Mouse (Mus musculus) adrenal gland, adult (tissue): Measurements from ENCODE around the gene Dennd1a.

ENCODE experiments used
- DNase-seq, 2 experiments: peaks; one replicate each; pipeline ENCODE4 v3.0.0; 2022 to 2023; ENCODE audit warnings: low spot score in 1 of 2; ENCODE audit not compliant: inconsistent age in 2 of 2

The Dennd1a gene

GRCm38 (mm10) chr2:38286733-38287551 lies at the start of gene Dennd1a:
Dennd1a (minus strand) TSS chr2:38287390.
- peak; percentile 90 to 97 for DNase-seq

GRCm38 (mm10) chr2:38336606-38337005 lies 49.4 kb upstream of the Dennd1a start:
- peak in 1 of 2 experiments; percentile 34 for DNase-seq

GRCm38 (mm10) chr2:38333586-38334119 lies 46.5 kb upstream of the Dennd1a start:
- DNase-seq = no peak

- DNase-seq = no peak
Observed at GRCm38 (mm10) chr2:38326671-38327070, 39.5 kb upstream of the Dennd1a start.

GRCm38 (mm10) chr2:38323380-38323779 lies 36.2 kb upstream of the Dennd1a start:
- DNase-seq = no peak

- DNase-seq = no peak
Observed at GRCm38 (mm10) chr2:38320911-38321310, 33.7 kb upstream of the Dennd1a start.

- no peak for DNase-seq
Observed at GRCm38 (mm10) chr2:38319086-38319485, 31.9 kb upstream of the Dennd1a start.

GRCm38 (mm10) chr2:38313399-38313798 lies 26.2 kb upstream of the Dennd1a start:
- DNase-seq = no peak

- DNase-seq = no peak
Observed at GRCm38 (mm10) chr2:38312921-38313320, 25.7 kb upstream of the Dennd1a start.

- DNase-seq = no peak
Observed at GRCm38 (mm10) chr2:38305152-38305551, 18.0 kb upstream of the Dennd1a start.

GRCm38 (mm10) chr2:38300941-38301340 lies 13.8 kb upstream of the Dennd1a start:
- DNase-seq = no peak

GRCm38 (mm10) chr2:38295939-38296338 lies 8.7 kb upstream of the Dennd1a start:
- DNase-seq = no peak

GRCm38 (mm10) chr2:38291526-38291925 lies 4.3 kb upstream of the Dennd1a start:
- DNase-seq = peak in 1 of 2 experiments; percentile 65

GRCm38 (mm10) chr2:38288226-38288625 lies 1.0 kb upstream of the Dennd1a start:
- no peak for DNase-seq

- DNase-seq = no peak
Observed at GRCm38 (mm10) chr2:38286433-38286732, 807 bp downstream of the Dennd1a start.

- DNase-seq = no peak
Observed at GRCm38 (mm10) chr2:38285781-38286432, 1.3 kb downstream of the Dennd1a start.

- DNase-seq = no peak
Observed at GRCm38 (mm10) chr2:38283961-38284360, 3.2 kb downstream of the Dennd1a start.

GRCm38 (mm10) chr2:38280376-38280775 lies 6.8 kb downstream of the Dennd1a start:
- no peak for DNase-seq

- DNase-seq = no peak
Observed at GRCm38 (mm10) chr2:38274973-38275372, 12.2 kb downstream of the Dennd1a start.

GRCm38 (mm10) chr2:38263653-38264052 lies 23.5 kb downstream of the Dennd1a start:
- no peak for DNase-seq

- DNase-seq = no peak
Observed at GRCm38 (mm10) chr2:38259052-38259451, 28.1 kb downstream of the Dennd1a start.

GRCm38 (mm10) chr2:38237616-38238015 lies 49.6 kb downstream of the Dennd1a start:
- no peak for DNase-seq
